21 mouse cellular contexts compared by ENCODE assay signal in the genomic region with DNA sequence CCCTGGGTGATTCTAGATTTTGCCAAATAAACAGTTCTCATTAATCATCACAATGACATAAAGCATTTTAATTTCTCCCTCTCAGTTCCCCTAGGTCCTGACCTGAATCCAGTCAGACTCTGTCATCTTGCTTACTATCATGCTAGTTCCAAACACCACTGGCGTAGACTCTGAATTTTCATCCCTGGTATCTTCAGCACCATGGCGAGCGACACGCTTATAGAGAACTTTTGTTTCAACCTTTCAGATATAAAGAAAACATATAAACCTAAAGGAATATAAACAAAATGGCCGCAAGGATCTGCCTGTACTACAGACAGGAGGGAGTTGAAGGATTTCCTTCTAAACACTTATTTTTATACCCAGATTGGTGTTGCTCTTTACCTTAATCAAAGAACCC.
DNase-seq lines count a peak whose midpoint lies in the region; ATAC-seq lines count a peak whose summit lies in the region.
"Had no signal": no experiment of that assay in that cellular context is flagged by ENCODE, and none has a peak within 500 bp of the region (broad histone marks: within the 10 kb centered on the region; RNA-seq: fewer than 3 reads in every experiment).

No protein-coding gene starts in this region.

- DNase-seq in hindbrain, embryonic 14.5 days (ENCODE audit: low spot score) = no peak
- DNase-seq in 3T3-L1 (ENCODE audit: low read depth, low spot score) (peak; percentile 32), R1 (ENCODE audit: low read depth, low spot score) (peak; percentile 31), liver (no peak)
- DNase-seq in embryonic facial prominence, embryonic 14.5 days (ENCODE audit: low spot score) = peak; percentile 35
- no peak for DNase-seq in ovary, postnatal 14 days (ENCODE audit: low spot score)
- DNase-seq in yolk sac, embryonic 10.5 days (ENCODE audit: low spot score) = no peak
- DNase-seq: cerebellum, adult 18-20 months; cerebellum, postnatal 36 days; gastrocnemius, postnatal 10 days; heart, adult 2 months; heart, postnatal 36 days; lung, adult 18-20 months; lung, postnatal 4 days; thymus, postnatal 14 days had no signal

- H3K4me2 ChIP-seq in hindbrain, embryonic 13.5 days = no peak overlapping the region
- no peak overlapping the region for H3K4me2 ChIP-seq in hindbrain, embryonic 14.5 days (replicated peaks)
- no peak overlapping the region for H3K4me2 ChIP-seq in embryonic facial prominence, embryonic 14.5 days (ENCODE audit: low read depth, low read length)
- H3K4me2 ChIP-seq: kidney, embryonic 15.5 days; liver, embryonic 11.5 days had no signal

- H3K9ac ChIP-seq in hindbrain, embryonic 13.5 days = no peak overlapping the region
- no peak overlapping the region for H3K9ac ChIP-seq in hindbrain, embryonic 14.5 days
- no peak overlapping the region for H3K9ac ChIP-seq in embryonic facial prominence, embryonic 14.5 days (ENCODE audit: low read depth, low read length)
- H3K9ac ChIP-seq: kidney, embryonic 15.5 days had no signal

- ATAC-seq in hindbrain, embryonic 13.5 days (ENCODE audit: low FRiP score) = no peak
- no peak for ATAC-seq in hindbrain, embryonic 14.5 days (ENCODE audit: low FRiP score)
- ATAC-seq in embryonic facial prominence, embryonic 14.5 days (ENCODE audit: low read depth) = no peak
- ATAC-seq: Patski had no signal

- no peaks in the 10 kb centered on the region for H3K9me3 ChIP-seq in hindbrain, embryonic 13.5 days
- no peaks in the 10 kb centered on the region for H3K9me3 ChIP-seq in hindbrain, embryonic 14.5 days (ENCODE audit: control insufficient read depth, low read length)
- no peaks in the 10 kb centered on the region for H3K9me3 ChIP-seq in embryonic facial prominence, embryonic 14.5 days (ENCODE audit: control insufficient read depth, low read length)
- H3K9me3 ChIP-seq: kidney, embryonic 15.5 days; midbrain, embryonic 10.5 days had no signal

- no peak overlapping the region for H3K4me3 ChIP-seq in hindbrain, embryonic 13.5 days
- H3K4me3 ChIP-seq in hindbrain, embryonic 14.5 days (replicated peaks; ENCODE audit: low read length) = no peak overlapping the region
- no peak overlapping the region for H3K4me3 ChIP-seq in embryonic facial prominence, embryonic 14.5 days (ENCODE audit: low read depth, low read length)
- H3K4me3 ChIP-seq: heart, adult 2 months; kidney, embryonic 15.5 days; midbrain, embryonic 10.5 days had no signal

- H3K36me3 ChIP-seq in hindbrain, embryonic 13.5 days = no peaks in the 10 kb centered on the region
- H3K36me3 ChIP-seq in hindbrain, embryonic 14.5 days (replicated peaks; ENCODE audit: control insufficient read depth, insufficient read depth) = no peaks in the 10 kb centered on the region
- H3K36me3 ChIP-seq in embryonic facial prominence, embryonic 14.5 days (ENCODE audit: control insufficient read depth, insufficient read depth, low read length) = no peaks in the 10 kb centered on the region
- H3K36me3 ChIP-seq: kidney, embryonic 15.5 days; midbrain, embryonic 10.5 days had no signal

- WGBS in hindbrain, embryonic 13.5 days = 77% methylated on average over 5 of the region's 5 CpGs
- 73% methylated on average over 5 of the region's 5 CpGs for WGBS in hindbrain, embryonic 14.5 days
- WGBS in embryonic facial prominence, embryonic 14.5 days = 58% methylated on average over 5 of the region's 5 CpGs

- 0 out of 2 replicates have a peak overlapping the region, but pooled peaks have one; percentile 18 for H3K27ac ChIP-seq in hindbrain, embryonic 13.5 days
- no peak overlapping the region for H3K27ac ChIP-seq in hindbrain, embryonic 14.5 days
- H3K27ac ChIP-seq in embryonic facial prominence, embryonic 14.5 days (replicated peaks; ENCODE audit: low read depth, low read length) = no peak overlapping the region
- H3K27ac ChIP-seq: heart, adult 2 months; kidney, embryonic 15.5 days; midbrain, embryonic 10.5 days; stomach, postnatal 0 days had no signal

- H3K27me3 ChIP-seq in hindbrain, embryonic 13.5 days = no peaks in the 10 kb centered on the region
- H3K27me3 ChIP-seq in hindbrain, embryonic 14.5 days (ENCODE audit: control insufficient read depth, insufficient read depth, low read length) = no peaks in the 10 kb centered on the region
- H3K27me3 ChIP-seq in embryonic facial prominence, embryonic 14.5 days (replicated peaks; ENCODE audit: control insufficient read depth, insufficient read depth, low read length) = no peaks in the 10 kb centered on the region
- H3K27me3 ChIP-seq: kidney, embryonic 15.5 days; Patski had no signal

- peaks cover 12% of the 10 kb centered on the region for H3K4me1 ChIP-seq in hindbrain, embryonic 13.5 days (replicated peaks)
- peaks cover 4% of the 10 kb centered on the region; the same call in 1 of the 2 replicates for H3K4me1 ChIP-seq in hindbrain, embryonic 14.5 days (replicated peaks; ENCODE audit: control insufficient read depth, insufficient read depth, low read length)
- H3K4me1 ChIP-seq in embryonic facial prominence, embryonic 14.5 days (ENCODE audit: control insufficient read depth, insufficient read depth, low read length) = no peaks in the 10 kb centered on the region
- H3K4me1 ChIP-seq: kidney, embryonic 15.5 days had no signal

Comparison
In these comparisons a context has a peak if more than half of its experiments do, and no peak if none do; other contexts are left out.
1. DNase-seq: peak in 3T3-L1 (single experiment), R1 (single experiment) and embryonic facial prominence, embryonic 14.5 days (single experiment); none in hindbrain, embryonic 14.5 days (single experiment), ovary, postnatal 14 days (single experiment), yolk sac, embryonic 10.5 days (single experiment) and liver (single experiment).